Mouse (Mus musculus) heart, adult 2 months (tissue): ENCODE measurements at regions not wholly inside any gene's neighbourhood (a gene's known extent, or its start where the extent isn't known, plus 50 kb on each side); places are given as distances from the start of the nearest gene placed in this dataset.

ENCODE experiments used
- CTCF ChIP-seq: fragments of 200-600 bp; IDR thresholded peaks from 2 replicates; pipeline ENCODE4 v1.8.1; 2022; ENCODE audit warnings: antibody characterized with exemption, mild to moderate bottlenecking, moderate library complexity
- EP300 ChIP-seq: fragments of 200-500 bp; IDR thresholded peaks from 2 replicates; pipeline ENCODE4 v1.6.1; 2011; ENCODE audit warnings: low read depth, low read length, control low read depth; ENCODE audit not compliant: insufficient read depth

- TF ChIP-seq EP300 (no peak), CTCF (no peak)
Measured at GRCm38 (mm10) chr4:84211311-84211875, 463.7 kb downstream of the Bnc2 start.
